Comparison of ENCODE assay signal across 17 mouse cellular contexts in the genomic region with DNA sequence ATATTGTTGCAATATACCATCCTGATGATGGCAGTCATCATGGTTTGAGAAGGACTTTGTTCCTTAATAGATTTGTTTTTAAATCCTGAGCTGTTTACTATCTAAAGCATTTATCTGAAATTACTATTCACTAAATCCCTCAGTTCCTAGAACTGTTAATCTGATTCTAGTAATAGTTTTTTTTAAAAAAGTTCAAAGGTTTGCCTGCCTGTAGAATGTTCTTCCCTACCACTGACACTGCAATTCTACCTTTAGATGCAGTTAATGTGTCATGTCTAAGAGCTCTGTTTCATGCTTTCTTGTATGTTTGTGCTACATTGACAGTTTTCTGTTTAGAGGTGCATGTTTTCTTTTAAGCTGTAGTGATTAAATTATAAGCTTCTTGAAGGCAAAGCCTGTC.
"Had no signal": no experiment of that assay in that cellular context is flagged by ENCODE, and none has a peak within 500 bp of the region (broad histone marks: within the 10 kb centered on the region; RNA-seq: fewer than 3 reads in every experiment).

No protein-coding gene starts in this region.

- H3K27ac ChIP-seq: lung, embryonic 15.5 days; macrophage; midbrain, embryonic 13.5 days; midbrain, embryonic 15.5 days; neural tube, embryonic 12.5 days; stomach, embryonic 15.5 days; stomach, postnatal 0 days had no signal

- H3K4me3 ChIP-seq: lung, embryonic 15.5 days; megakaryocyte, embryonic 14.5 days; midbrain, embryonic 13.5 days; midbrain, embryonic 15.5 days; neural tube, embryonic 12.5 days; stomach, embryonic 15.5 days had no signal

- H3K27me3 ChIP-seq: lung, embryonic 15.5 days; megakaryocyte, embryonic 14.5 days; midbrain, embryonic 13.5 days; midbrain, embryonic 15.5 days; neural tube, embryonic 12.5 days; stomach, embryonic 15.5 days had no signal

- H3K9ac ChIP-seq: lung, embryonic 15.5 days; midbrain, embryonic 13.5 days; midbrain, embryonic 15.5 days; neural tube, embryonic 12.5 days; stomach, embryonic 15.5 days had no signal

- DNase-seq: lung, adult 2 months; lung, postnatal 14 days; lung, postnatal 36 days; right cerebral cortex, postnatal 14 days; thymus, adult 2 months; thymus, postnatal 25 days; thymus, postnatal 4 days had no signal

- ATAC-seq: lung, postnatal 0 days; midbrain, embryonic 13.5 days; midbrain, embryonic 15.5 days had no signal

- H3K4me1 ChIP-seq: megakaryocyte, embryonic 14.5 days; neural tube, embryonic 12.5 days; stomach, embryonic 15.5 days had no signal

- H3K9me3 ChIP-seq: lung, embryonic 15.5 days; megakaryocyte, embryonic 14.5 days; midbrain, embryonic 13.5 days; midbrain, embryonic 15.5 days; neural tube, embryonic 12.5 days; stomach, embryonic 15.5 days had no signal

- H3K36me3 ChIP-seq: lung, embryonic 15.5 days; midbrain, embryonic 13.5 days; midbrain, embryonic 15.5 days; neural tube, embryonic 12.5 days; stomach, embryonic 15.5 days had no signal

- H3K4me2 ChIP-seq: lung, embryonic 15.5 days; midbrain, embryonic 11.5 days; midbrain, embryonic 13.5 days; midbrain, embryonic 15.5 days; neural tube, embryonic 12.5 days; stomach, embryonic 15.5 days had no signal
